Mouse (Mus musculus) small intestine, adult 2 months (tissue): ENCODE measurements around the gene Colec11.

Experiments
- CTCF ChIP-seq: fragments of 200-500 bp; IDR thresholded peaks from 2 replicates; pipeline ENCODE4 v1.5.1; 2012; ENCODE audit warnings: low read depth, mild to moderate bottlenecking, control low read depth, inconsistent platforms, low read length, moderate library complexity, mixed read lengths; ENCODE audit not compliant: insufficient replicate concordance, insufficient read length; ENCODE audit errors: extremely low read depth
- POLR2A ChIP-seq: fragments of 200-500 bp; IDR thresholded peaks from 2 replicates; pipeline ENCODE4 v1.6.1; 2012; ENCODE audit warnings: low read depth, mild to moderate bottlenecking, control low read depth, inconsistent platforms, low read length, moderate library complexity

DNA sequence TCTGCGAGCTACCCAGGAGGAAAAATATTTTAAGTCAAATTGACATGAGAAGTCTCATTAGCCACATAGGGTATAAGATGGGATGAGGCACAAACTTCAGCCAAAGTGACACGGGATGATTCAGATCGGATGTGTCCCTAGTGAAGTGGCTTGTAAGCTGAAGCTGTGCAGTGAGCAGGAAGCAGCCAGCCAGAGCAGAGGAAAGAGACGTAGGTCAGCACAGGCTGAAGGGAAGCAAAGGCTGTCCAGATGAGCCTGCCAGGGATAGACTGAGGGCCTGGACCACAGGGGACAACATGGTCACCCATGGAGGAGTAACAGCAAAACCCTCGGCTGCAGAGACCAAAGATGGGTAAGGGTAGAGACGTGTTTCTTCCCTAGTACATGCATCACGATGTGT, 8.8 kb downstream of the Colec11 start:
- TF ChIP-seq POLR2A (no peak), CTCF (no peak)
